Mouse (Mus musculus) frontal cortex, postnatal 25 days (tissue): ENCODE measurements at regions not wholly inside any gene's neighbourhood (a gene's known extent, or its start where the extent isn't known, plus 50 kb on each side); places are given as distances from the start of the nearest gene placed in this dataset.

Experiments used
- DNase-seq, 2 experiments: peaks; one replicate each; pipeline ENCODE4 v3.0.0; 2022; ENCODE audit warnings: low spot score in 2 of 2

DNA sequence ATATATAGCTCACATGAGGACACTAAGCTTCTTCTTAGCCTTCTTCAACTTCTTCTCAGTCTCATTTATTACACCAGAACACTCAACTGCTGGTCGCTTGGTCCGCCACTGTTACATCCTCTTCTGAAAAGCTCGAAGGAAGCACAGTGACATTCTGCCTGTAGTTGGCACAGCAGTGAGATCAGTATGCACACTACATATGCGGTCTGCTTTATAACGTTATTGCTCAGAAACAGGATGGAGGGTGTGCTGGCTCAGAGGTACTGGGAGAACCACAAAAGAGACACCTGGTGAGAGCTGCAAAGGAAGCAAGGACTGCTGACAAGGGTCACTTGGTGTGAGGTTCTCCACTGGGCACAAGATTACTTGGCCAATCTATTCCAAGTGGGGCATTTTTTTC lies 179.5 kb downstream of the Ets1 start:
- no peak for DNase-seq

DNA sequence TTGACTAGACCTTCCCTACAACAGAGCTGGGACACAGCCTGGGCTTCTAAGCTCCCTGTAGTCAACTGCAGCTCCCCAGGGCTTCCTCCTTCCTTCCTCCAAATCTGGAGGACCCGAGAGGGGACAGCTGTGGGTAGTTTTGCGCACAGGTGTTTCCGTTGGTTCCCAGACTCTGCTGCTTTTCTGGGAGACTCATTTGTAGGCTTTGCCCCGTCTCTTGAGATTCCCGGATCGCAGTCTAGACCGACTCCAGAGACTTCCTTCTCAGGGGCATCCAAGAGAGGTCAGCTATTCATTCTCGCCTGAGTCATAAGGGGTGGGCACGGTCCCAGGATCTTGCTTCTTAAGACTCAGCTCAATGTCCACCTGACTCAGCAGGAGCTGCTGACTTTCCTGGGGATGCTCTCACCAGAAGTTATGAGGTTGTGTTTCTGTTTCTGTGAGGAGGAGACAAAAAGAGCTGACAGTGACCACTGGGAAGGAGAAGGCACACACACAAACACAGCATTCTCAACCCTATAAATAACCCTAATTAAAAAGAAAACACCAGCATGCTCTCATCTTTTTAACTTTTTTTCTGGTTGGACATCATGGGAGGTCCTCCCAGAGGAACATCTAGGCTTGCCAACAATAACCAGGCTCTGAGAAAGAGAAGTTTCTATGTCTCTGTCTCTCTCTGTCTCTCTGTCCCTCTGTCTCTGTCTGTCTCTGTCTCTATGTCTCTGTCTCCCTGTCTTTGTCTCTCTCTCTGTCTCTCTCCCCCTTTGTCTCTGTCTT lies 180.8 kb downstream of the Ets1 start:
- DNase-seq = no peak

DNA sequence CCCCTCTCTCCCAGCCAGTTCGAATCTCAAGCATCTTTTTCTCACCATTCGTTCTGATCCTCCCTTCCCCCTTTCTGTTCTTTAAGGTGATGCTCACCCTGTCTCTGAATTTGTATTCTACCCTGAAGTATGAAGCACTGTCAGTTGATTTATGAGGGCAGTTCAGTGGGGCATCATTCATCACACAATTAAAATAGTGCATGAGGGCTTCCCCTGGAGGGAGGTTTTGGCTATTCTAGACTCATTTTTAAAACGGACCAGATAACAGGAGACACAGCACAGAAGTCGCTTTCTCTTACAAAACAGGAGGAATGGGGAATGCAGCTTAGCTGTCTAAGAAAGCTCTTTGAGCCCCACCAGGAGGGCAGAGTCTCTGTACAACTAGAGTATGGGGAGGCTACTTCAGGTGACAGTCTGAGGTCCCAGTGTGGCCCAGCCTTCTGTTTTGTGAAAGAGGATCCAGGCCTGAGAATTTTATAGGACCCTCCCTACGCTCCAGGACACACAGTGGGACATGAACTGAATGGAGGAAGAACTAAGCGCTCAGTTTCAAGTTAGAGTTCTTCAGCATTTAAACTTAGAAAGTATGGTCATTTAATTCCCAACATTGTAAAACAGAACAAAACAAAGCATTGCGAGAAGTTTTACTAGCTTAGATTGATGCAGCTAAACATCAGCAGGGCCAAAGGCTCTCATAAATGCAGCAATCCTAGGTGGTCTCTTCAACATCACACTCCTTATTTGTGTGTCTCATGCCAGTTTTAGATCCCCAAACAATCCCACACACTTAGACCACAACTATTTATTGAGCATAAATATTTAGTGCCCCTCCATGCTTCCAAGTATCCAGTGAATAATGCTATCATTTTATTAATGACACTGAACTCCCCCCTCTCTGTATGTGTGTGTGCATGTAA lies 181.7 kb downstream of the Ets1 start:
- no peak for DNase-seq

DNA sequence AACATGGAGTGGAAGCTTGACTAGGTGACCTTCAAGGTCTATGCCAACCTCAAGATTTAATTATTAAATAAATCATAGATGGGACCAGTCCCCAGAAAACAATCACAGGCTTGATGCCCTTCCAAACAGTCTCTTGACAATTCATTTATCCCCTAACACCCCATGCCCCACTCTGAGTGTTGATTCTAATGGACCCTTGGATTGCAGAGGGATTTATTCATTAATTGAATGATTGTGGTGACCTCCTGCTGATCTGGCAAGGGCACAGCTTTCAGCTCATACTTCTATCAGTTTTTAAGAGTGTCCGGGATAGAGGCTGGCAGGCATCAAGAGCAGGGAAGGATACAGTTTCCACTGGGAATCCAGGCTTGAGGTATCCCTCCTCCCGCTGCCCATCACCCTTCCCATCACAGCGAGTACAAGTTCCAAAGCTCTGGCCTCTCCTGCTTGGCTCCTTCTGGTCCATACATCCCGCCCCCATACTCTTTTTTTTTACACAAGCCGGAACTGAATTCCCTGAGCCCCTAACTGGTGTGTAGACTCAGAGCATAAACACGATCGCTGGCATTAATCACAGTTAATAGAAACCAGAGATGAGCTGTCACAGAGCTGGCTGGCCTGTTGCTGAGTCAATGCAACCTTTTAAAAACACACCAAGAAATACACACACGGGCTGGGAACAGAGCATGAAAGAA lies 187.6 kb downstream of the Ets1 start:
- DNase-seq = no peak

DNA sequence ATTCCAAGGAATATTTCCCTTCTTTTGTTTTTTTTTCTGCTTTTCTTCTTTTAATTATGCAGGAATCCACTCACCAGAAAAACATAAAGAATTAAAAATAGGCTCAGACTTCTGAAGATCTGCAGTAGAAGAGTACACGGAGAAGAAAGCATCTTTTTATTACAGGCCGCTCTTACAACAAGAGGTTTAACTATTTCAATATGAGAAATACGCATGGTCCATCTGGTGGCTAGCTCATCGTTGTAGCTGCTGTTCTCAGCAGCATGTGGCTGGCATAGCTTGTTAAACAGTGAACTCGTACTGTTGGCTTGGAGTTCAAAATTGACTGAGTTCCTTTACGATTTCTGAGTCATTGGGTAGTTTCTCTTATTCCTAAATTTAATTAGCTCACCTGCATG lies 188.1 kb downstream of the Ets1 start:
- DNase-seq = no peak

DNA sequence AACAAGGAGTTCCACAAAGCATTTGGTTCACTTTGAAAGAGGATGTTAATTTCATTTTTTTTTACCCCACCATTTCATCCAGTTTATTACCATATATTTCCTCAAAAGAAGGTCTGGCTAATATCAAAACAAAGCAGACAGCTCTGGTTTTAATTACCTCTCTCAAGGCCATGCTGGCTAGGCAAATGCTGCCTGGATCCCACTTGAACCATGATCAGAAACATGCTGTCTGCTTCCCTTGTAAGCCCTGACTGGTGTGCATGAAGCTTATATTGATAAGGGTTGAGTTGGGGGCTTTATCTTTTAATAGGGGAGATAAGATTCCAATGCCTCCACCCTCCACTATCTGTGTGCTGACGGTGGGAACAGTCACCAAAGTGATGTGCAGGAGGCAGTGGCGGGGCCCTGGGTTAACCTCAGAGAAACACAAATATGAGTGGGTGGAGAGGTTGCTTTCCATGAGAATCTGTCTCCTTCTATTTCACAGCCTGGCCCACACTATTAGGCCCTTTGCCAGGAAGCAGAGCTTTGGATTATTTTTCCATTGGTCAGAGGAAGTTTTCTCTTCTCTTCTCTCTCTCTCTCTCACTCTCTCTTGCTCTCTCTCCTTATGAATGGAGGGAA lies 194.4 kb downstream of the Ets1 start:
- DNase-seq = no peak

DNA sequence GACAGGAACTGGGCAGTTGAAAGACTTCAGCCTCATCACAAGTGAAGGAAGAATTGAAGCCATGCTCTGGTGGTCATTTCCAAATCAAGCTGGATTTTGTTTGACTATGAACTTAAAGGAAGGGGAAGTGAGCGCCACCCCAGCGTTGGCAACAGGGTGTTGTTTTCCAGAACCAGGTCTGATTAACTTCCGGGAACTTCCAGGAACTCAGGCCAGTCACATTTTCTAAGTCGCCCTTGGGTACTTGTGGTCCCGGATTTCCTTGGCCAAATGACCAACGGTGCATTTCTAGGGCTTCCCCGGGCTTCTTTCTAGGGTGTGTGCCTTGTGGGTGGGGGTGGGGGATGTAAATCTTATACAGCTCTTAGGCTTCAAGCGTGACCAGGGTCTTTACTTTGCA lies 197.4 kb downstream of the Ets1 start:
- no peak for DNase-seq

DNA sequence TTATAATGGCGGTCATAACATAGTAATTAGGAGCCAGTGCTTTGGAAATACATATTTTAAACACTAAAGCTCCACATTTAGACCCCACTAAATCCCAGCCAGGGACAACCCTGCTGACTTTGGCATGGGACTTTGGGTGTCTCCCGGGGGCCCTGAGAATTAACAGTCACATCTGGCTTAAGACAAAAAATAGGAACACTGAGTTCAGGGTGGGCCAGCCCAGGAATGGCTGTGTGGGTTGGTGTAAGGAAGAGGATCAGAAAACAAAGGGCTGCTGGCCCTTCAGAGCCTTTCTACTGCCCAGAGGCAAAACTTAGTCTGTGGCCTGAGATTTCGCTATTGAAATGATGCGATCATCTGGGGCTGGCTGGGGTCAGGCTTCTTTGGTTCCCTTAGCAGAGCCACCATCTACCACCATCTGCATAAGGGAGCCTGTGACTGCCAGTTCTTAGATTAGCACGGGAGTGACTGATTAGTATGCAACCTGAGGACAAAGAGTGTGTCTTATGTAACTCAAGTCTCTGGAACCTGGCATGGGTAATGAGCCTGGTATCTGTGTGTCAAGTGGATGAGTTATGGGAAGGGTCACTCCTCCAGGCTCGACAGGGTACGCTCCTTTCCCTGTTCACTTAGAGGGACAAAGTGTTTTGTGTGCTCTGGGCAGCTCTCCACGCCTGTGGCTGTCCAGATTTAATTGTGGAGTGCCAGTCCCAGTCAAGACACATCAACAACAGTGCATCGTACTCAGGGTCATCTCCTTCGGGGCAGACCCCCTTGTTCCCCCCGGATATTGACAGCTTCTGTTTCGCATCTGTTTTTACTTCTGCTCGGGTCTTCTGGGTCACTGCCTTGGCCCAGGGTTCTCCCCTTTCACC lies 199.0 kb downstream of the Ets1 start:
- DNase-seq = no peak

DNA sequence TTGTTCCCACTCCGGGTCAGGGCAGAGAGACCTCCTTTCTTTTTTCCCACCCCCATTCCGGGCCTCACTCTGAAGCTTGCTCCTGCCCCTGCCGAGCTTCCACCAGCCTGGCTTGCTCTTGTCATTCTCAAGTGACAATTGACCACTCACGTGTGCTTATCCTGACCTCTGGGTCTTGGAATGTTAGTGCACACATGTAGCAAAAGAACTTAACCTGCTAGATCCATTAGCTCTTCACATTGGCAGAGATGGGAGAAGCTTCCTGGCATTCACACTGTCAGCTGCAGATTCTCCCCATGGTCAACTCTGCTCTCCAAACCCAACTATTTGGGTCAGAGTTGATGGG lies 199.6 kb downstream of the Ets1 start:
- DNase-seq = no peak

DNA sequence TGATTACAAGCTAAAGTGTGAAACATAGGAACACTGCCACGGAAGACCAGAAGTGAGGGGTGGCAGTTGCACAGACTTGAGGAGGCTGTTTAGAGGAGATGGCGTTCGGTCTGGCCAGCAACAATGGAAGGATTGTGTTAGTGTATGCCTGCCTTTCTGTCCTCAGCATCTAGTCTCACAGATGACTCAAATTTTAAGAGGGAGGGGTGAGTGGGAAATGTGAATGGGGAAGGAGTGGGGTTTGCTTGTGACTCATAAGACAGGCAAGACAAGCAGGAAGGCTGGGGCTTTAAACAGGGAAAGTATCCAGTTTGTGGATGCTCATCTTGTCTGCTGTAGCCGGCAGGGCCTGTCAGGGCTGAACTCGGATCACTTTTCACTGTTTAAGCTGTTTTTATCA lies 200.3 kb downstream of the Ets1 start:
- no peak for DNase-seq

DNA sequence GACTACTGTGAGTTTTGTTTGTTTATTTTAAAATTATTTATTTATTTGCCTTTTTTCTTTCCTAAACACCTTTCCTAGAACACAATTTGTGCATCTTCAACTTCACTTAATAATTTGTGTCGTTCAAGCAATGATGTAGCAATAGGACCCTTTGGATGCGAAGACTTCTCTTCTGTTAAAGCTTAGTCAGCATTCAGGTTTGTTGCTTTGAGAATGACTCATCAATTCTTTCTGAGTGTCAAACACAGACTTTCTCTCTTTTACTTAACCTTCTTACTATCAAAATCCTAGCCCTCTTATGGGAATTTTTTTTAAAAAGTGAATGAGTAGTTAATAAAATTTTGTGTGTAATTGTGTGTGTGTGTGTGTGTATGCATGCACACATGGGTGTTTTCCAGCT lies 211.3 kb downstream of the Ets1 start:
- DNase-seq = no peak

DNA sequence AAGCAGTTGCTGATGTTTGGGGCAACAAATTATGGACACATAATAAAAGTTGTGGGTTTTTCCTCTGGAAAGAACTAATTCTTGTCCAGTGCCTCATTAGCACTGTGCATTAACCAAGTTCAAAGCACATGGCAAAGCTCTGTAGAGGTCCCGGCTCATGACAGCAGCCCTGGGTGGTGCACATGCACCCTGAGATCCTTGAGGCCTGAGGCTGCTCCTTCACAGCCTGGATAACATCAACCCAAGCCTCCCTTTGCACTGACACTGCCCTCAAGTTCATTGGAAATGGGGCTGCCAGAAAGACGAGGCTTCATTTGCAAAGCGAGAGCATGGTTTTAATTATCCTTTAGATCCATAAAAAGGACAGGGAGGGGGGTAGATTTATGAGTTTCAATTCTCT lies 216.3 kb downstream of the Ets1 start:
- no peak for DNase-seq

DNA sequence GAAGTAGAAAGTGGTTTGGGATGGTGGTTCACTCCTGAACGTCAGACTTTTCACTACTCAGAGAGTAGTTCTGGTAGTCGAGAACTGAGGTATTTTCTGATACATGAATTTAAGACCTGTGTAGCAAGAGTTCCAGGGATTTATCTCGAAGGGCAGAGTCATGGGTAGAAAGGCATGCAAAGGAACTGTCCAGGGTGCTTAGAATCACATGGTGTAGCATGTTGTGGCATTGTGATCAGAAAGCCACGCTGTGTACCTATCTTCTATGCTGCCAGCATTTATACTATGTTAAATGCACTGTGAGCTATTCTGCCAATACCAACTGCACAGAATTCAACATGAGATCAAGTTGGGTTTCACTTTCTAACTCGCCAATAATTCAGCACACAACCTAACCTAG lies 227.3 kb downstream of the Ets1 start:
- DNase-seq = no peak

DNA sequence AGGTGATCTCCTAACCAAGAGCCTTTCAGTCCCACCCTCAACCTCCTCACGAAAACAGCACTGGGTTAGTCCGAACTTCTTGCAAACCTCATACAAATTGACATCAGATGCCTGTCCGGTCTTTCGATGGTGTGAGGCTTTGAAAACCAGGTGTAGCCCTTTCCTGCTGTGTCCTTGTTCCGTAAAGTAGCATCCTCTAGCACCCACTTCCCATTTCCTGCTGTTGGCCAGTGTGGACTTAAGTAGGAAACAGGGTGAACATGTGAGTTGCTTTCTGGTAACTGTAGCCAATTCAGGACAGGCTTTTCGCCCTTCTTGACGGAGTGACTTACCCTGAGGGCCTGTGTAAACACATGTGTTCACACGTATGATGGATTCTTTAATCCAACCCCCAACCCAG lies 232.9 kb downstream of the Ets1 start:
- DNase-seq = no peak

DNA sequence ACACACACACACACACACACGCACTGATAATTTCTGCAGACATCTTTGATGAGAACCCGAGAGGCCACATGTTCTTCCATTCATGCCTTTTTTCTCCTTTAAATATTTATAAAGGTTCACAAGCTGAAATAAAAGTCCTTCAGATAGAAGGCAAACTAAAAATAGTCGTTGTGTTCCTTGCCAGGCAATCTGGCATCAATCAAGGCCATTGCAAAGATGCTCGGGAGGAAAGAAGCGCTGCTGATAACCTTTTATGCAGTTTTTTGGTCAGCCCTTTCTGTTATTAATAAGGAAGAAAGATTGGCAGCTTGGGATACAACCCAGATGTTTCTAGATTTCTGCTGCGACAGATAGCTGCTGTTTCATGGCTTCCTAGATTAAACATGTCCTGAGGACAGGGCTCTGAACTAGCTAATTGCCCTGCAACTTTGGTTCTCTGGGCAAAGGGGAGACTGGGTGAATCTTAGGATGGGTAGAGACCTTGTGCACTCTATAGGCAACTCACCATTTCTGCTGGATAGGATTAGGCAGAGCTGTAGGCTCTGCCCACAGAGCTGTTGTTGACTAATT lies 238.4 kb downstream of the Ets1 start:
- DNase-seq = no peak

DNA sequence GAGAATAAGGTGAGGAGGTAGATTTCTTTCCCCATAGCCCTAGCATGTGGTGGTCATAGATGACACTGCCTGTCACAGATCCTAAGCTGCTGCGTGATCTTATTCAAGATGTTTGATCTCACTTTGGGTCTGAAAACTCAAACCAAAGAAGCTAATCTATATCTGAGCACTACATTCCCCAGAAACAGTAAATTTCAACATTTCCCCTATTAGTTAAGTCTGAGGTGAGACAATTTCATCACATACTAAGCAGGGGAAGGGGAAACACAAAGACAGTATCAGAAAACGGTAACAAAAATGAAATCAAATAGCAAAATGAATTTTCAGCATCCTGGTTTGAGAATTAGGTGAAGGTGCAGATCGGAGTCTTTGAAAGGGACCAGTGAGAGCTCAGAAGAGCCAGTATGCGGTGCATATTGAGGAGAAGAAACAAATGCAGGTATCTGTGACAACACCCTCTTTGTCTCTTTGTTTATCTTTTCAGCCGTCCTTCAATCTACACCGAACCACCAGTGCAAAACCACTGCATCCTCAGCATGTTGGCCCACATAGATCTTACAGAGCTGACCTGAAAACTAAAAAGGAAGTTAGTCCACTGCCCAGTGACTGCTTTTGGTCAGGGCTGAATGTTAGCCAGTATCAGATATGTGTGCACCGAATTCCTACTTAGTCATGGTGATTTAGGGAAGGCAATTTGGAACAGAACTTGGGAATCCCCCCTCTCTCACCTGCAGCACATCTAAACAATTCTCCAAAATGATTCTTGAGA lies 247.0 kb downstream of the Ets1 start:
- no peak for DNase-seq

DNA sequence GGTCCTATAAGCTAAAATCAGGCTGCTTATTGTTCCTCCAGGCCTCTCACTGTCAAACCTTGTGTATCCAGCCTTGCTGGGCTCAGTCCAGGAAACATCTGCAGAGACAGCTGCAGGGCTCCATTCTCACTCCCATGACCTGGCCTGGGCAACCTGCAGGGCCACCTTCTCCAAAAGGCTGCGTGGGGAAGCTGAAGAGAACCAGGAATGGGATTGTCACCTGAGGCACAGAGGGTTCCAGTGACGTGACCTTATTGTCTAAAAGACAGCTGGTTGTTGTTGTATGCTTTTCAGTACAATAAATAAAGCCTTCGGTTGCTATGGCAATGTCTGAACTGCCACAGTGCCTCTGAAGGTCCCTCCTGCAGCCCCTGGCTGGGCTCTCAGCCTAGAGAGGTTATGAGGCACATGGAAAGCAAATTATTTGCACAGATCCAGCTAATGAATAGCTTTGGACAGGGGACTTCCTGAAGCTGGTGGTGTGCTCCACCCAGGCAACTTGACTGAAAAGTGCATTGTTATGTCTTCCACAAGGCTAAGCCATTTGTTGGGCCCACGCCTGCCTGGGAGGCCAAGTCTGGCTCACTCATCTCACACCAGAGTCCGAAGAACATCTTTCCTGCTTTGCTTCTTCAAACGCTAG lies 250.1 kb downstream of the Ets1 start:
- no peak for DNase-seq

DNA sequence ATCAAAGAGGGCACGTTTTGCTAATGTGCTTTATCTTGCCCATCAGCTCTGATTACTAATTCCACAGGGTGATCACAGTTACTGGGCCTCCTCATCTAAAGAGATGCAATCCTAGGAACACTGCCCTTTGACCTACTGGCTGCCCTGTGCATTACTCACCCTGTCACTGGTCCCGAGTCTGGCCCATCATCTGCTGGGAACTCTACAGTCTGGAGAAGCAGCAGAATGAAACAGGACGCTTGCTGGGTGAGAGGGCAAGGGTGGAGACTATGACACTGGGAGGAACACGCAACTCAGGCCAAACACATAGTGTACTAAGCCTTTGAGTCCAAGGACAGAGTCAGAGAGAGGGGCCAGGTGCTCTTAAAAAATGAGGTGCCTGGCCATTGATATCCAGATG lies 263.8 kb downstream of the Ets1 start:
- DNase-seq = no peak

DNA sequence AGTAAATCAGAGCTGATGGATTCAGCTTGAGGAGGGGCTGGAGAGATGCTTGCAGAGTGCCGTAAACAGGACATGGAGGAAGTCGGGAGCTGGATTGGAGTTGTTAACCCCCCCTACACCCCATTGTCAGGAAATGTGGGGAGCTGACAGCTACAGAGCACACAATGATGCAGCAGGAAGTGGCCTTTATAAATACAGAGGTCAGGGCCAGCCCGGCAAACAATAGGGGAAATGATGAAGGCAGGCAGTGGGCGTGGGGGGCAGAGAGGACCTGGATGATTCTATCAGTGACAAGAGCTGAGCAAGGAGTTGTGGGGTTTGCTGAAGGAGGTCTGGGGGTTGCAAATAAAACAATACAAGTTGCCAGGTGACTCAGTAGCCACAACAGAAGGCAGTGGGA lies 265.3 kb downstream of the Ets1 start:
- no peak for DNase-seq
